Comparison of ENCODE assay signal across 10 mouse cellular contexts in the genomic region with DNA sequence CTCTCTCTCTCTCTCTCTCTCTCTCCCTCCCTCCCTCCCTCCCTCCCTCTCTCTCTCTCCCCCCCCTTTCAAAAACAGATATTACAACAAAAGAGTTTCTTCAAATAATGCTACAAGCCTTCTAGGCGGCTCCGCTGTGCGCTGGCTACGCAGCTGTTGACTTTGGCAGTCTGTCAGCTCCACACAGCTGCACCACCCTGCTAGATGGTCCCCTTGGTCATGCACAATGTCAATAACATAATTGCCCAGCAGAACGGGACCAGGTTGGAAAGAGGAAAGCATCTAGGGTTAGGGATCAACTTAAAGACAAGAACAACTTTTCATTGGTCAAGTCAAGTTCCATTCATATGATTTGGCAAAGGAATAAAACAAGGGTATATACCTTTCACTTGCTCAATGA.
DNase-seq lines count a peak whose midpoint lies in the region; ATAC-seq lines count a peak whose summit lies in the region.
"Had no signal": no experiment of that assay in that cellular context is flagged by ENCODE, and none has a peak within 500 bp of the region (broad histone marks: within the 10 kb centered on the region; RNA-seq: fewer than 3 reads in every experiment).

No protein-coding gene starts in this region.

- no peaks in the 10 kb centered on the region; the same call in 1 of the 2 replicates for H3K27me3 ChIP-seq in forebrain, embryonic 13.5 days
- H3K27me3 ChIP-seq in hindbrain, embryonic 15.5 days: no peaks in the 10 kb centered on the region
- 0 out of 2 replicates have a peak, but pooled peaks cover 4% of the 10 kb centered on the region for H3K27me3 ChIP-seq in neural tube, embryonic 13.5 days

- H3K4me1 ChIP-seq in forebrain, embryonic 13.5 days: peaks cover 28% of the 10 kb centered on the region
- H3K4me1 ChIP-seq in hindbrain, embryonic 15.5 days (replicated peaks): peaks cover 26% of the 10 kb centered on the region
- H3K4me1 ChIP-seq in neural tube, embryonic 13.5 days (replicated peaks): peaks cover 27% of the 10 kb centered on the region

- H3K4me3 ChIP-seq in forebrain, embryonic 13.5 days: peak overlapping the region; percentile 53
- H3K4me3 ChIP-seq in hindbrain, embryonic 15.5 days: peak overlapping the region; percentile 52
- H3K4me3 ChIP-seq in neural tube, embryonic 13.5 days: peak overlapping the region; percentile 52
- H3K4me3 ChIP-seq: megakaryocyte, embryonic 14.5 days had no signal

- H3K9me3 ChIP-seq in forebrain, embryonic 13.5 days (replicated peaks): no peaks in the 10 kb centered on the region
- no peaks in the 10 kb centered on the region for H3K9me3 ChIP-seq in hindbrain, embryonic 15.5 days
- no peaks in the 10 kb centered on the region for H3K9me3 ChIP-seq in neural tube, embryonic 13.5 days

- 5% methylated on average over 5 of the region's 5 CpGs for WGBS in forebrain, embryonic 13.5 days
- 3% methylated on average over 5 of the region's 5 CpGs for WGBS in hindbrain, embryonic 15.5 days
- WGBS in neural tube, embryonic 13.5 days: 4% methylated on average over 5 of the region's 5 CpGs

- H3K4me2 ChIP-seq in forebrain, embryonic 13.5 days: peak overlapping the region; percentile 91
- peak overlapping the region; percentile 92 for H3K4me2 ChIP-seq in hindbrain, embryonic 15.5 days
- peak overlapping the region; percentile 94 for H3K4me2 ChIP-seq in neural tube, embryonic 13.5 days

- H3K9ac ChIP-seq in forebrain, embryonic 13.5 days: no peak overlapping the region
- H3K9ac ChIP-seq in hindbrain, embryonic 15.5 days: peak overlapping the region; percentile 53; the same call in 1 of the 2 replicates
- H3K9ac ChIP-seq in neural tube, embryonic 13.5 days: peak overlapping the region; percentile 75

- no peaks in the 10 kb centered on the region for H3K36me3 ChIP-seq in forebrain, embryonic 13.5 days (ENCODE audit: poor library complexity, severe bottlenecking)
- H3K36me3 ChIP-seq in hindbrain, embryonic 15.5 days: no peaks in the 10 kb centered on the region
- no peaks in the 10 kb centered on the region for H3K36me3 ChIP-seq in neural tube, embryonic 13.5 days

- ATAC-seq in forebrain, embryonic 13.5 days: peak; percentile 70
- peak; percentile 64 for ATAC-seq in hindbrain, embryonic 15.5 days (ENCODE audit: low FRiP score, low read depth)
- peak; percentile 85 for ATAC-seq in neural tube, embryonic 13.5 days (ENCODE audit: low read depth)
- no peak for ATAC-seq in granulocyte monocyte progenitor cell, adult 5-6 weeks (replicated peaks; ENCODE audit: poor library complexity, severe bottlenecking)

- DNase-seq in kidney, postnatal 4 days: peak; percentile 8 to 17
- DNase-seq in kidney, adult 8-10 months: no peak
- no peak for DNase-seq in spleen, adult 18-20 months
- DNase-seq in adrenal gland, adult 8-10 months: no peak
- DNase-seq: kidney, postnatal 25 days had no signal

- no peak overlapping the region for H3K27ac ChIP-seq in forebrain, embryonic 13.5 days
- H3K27ac ChIP-seq in hindbrain, embryonic 15.5 days (replicated peaks): no peak overlapping the region
- peak overlapping the region; percentile 81 for H3K27ac ChIP-seq in neural tube, embryonic 13.5 days (replicated peaks)

Comparison
In these comparisons a context has a peak if more than half of its experiments do, and no peak if none do; other contexts are left out.
1. DNase-seq: peak in kidney, postnatal 4 days (2 of 2); none in kidney, adult 8-10 months (0 of 2), spleen, adult 18-20 months (0 of 2) and adrenal gland, adult 8-10 months (single experiment).
2. Peak in every context shown above with its lines, with median percentiles within 50 percentile points of each other: H3K4me2 ChIP-seq and H3K4me3 ChIP-seq.